Mouse (Mus musculus) kidney, adult 2 months (tissue): ENCODE results near the gene Mrpl19.

ENCODE experiments used
- CTCF ChIP-seq: fragments of 200-500 bp; conservative IDR thresholded peaks from 2 replicates; pipeline ENCODE4 v1.5.1; 2011; ENCODE audit warnings: low read depth, mild to moderate bottlenecking, control low read depth, low read length, moderate library complexity, mixed read lengths; ENCODE audit not compliant: insufficient read depth, insufficient read length
- POLR2A ChIP-seq: fragments of 200-500 bp; IDR thresholded peaks from one replicate; pipeline ENCODE4 v1.6.1; 2011; ENCODE audit warnings: low read depth, low read length, control low read depth

DNA sequence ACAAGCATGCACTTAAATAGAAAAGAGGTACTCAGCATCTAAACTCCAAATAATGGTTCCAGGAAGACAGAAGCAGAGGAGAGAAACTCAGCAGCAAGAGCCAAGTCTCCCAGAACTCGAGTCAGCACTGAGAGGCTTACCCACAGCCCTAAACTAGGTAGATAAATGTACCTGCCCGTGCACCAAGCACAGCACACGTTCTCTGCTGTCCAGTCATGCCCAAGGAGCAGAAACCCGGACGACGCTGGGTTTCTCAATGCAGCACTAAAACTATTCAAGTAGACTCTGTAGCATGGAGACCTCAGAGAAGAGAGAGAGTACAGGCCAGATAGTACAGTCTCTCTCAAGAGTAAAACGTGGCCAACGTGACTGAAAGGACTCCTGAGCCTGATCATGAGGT lies 5.9 kb downstream of the Mrpl19 start:
- TF ChIP-seq CTCF (no peak), POLR2A (no peak)
